Mouse (Mus musculus) olfactory bulb, adult 2 months (tissue): ENCODE results near the gene Nedd4. TPM values are rescaled to one million over a fixed set of nuclear protein-coding genes. Genes with fewer than 3 reads are reported as not detected.
A peak's percentile ranks its signal among the peaks of the same experiment; 100 is the strongest.

Experiments used
- H3K27ac ChIP-seq: fragments of 200-500 bp; 2 replicates; pipeline ENCODE4 v1.5.1; 2012; ENCODE audit warnings: low read depth, low read length; ENCODE audit not compliant: insufficient read depth
- H3K4me1 ChIP-seq: fragments of 200-500 bp; 2 replicates; pipeline ENCODE4 v1.6.1; 2012; ENCODE audit warnings: low read length; ENCODE audit not compliant: control insufficient read depth, insufficient read depth
- H3K4me3 ChIP-seq: fragments of 200-500 bp; 2 replicates; pipeline ENCODE4 v1.5.1; 2012; ENCODE audit warnings: mild to moderate bottlenecking, low read depth, low read length, moderate library complexity; ENCODE audit not compliant: insufficient read depth
- CTCF ChIP-seq: fragments of 200-500 bp; IDR thresholded peaks from 2 replicates; pipeline ENCODE4 v1.5.1; 2012; ENCODE audit warnings: low read depth, mild to moderate bottlenecking, low read length, moderate library complexity; ENCODE audit not compliant: insufficient read depth
- POLR2A ChIP-seq: fragments of 200-500 bp; IDR thresholded peaks from 2 replicates; pipeline ENCODE4 v1.6.1; 2012; ENCODE audit warnings: mild to moderate bottlenecking, low read depth, low read length, moderate library complexity; ENCODE audit not compliant: insufficient read depth
- WGBS: fragments of 180-500 bp; shearing (Covaris S2); methylation state at CpG from one replicate; pipeline ENCODE4 v1.1.7; 2018; 5-methylcytosine and 5-hydroxymethylcytosine counted together
- polyA plus RNA-seq: library from polyadenylated mRNA; stranded (reverse); fragments of >200 nt; gene quantifications from 2 replicates; pipeline ENCODE4 v1.2.4, GENCODE M21; 2012; ENCODE audit warnings: low replicate concordance; ENCODE audit not compliant: missing spikeins, insufficient read depth, insufficient read length

The Nedd4 gene
- polyA plus RNA-seq = 216 and 232 TPM in 2 replicates

DNA sequence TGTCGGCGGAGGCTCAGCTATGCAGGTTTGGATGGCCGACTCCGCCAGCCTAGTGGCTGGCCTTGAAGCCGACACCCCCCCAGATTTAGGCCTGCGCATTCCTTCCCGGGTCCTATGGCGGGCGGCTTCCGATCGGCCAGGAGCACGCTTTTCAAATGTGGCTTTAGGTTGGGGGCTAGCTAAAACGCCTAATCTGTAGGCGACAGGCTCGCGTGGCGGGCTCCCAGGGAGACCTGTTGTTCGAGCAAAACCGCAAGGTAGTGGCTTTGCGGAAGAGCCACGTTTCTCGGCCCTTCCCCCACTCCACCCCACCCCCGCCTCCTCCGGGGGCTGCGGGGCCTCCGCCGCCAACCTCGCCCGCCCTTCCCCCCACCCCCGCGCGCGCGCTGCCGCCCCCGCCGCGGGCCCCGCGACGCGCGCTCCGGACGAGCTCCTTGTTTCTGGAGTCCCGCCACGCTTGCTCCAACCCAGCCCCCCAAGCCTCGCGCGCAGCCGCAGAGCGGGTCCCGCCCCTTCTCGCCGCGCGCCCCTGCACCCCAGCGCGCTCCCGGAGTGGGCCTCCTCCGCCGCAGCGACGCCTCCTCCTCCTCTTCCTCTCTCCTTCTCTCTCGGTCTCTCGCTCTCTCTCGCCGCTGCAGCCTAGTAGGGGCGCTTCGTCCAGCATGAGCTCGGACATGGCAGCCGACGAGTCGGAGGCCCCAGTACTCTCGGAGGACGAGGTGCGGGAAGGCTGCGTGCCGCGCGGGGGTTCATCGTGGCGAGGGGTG lies at the start of gene Nedd4:
TSS of gene Nedd4 (plus strand) at position 452 of the 767 bp plus-strand sequence.
- peaks cover 7% of the 10 kb centered on the region for H3K4me1 ChIP-seq
- TF ChIP-seq CTCF = no peak
- TF ChIP-seq POLR2A = peak; percentile 83
- peak within 1 kb of the TSS; percentile 99 for H3K27ac ChIP-seq
- 1% methylated on average over 67 of the region's 83 CpGs for WGBS
- H3K4me3 ChIP-seq = peak within 1 kb of the TSS; percentile 99

DNA sequence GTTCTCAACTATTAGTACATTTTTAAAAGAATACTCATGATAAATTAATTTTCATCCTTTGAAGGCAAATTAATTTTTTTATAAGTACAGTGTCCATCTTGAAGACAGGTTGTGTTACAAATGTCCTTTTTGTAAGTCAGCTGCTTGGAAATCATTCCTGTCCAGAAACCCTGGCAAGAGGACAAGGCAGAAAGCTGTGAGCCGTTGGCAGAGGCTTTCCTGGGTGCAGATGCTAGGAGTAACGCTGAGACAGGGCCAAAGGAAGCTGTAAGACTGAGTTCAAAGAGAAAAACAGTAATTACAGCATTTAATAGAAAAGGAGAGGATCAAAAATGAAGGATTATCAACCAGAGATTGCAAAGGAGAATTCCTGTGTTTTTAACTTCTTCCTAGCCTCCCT lies 48.3 kb upstream of the Nedd4 start:
- WGBS = 7% methylated on average over 2 of the region's 2 CpGs
- H3K4me1 ChIP-seq = peaks cover 3% of the 10 kb centered on the region
- TF ChIP-seq CTCF = no peak
- no peak overlapping the region for H3K27ac ChIP-seq
- H3K4me3 ChIP-seq = no peak overlapping the region

DNA sequence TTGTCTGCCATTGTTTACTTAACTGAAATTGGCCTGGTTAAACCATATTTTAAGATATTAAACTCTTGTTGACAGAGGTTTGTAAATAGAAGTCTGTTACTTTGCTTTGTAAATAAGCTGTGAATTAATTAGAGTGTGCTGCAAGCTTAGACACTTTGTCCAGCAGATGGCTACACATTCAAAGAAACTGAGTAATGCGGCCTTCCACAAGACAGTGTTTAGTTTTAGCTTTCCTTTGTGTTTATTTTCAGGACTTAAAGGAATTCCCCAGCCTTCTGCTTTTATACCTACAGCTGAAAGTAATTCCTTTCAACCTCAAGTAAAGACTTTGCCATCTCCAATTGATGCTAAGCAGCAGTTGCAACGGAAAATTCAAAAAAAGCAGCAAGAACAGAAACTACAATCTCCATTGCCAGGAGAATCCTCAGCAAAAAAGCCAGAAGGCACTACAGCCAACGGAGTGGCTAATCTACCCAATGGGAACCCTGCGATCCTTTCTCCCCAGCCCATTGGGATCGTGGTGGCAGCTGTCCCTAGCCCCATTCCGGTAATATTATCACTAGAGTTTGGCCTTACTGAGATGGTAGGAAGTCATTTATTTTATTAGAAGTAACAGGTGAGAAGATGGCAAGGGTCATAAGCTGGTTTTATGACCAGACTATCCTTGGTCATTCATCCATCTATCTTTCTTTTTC lies 47.2 kb upstream of the Nedd4 start:
- Histone ChIP-seq H3K27ac (no peak overlapping the region), H3K4me3 (no peak overlapping the region), H3K4me1 (peaks cover 3% of the 10 kb centered on the region)
- TF ChIP-seq CTCF (no peak), POLR2A (no peak)
- 22% methylated on average over 6 of the region's 6 CpGs for WGBS

DNA sequence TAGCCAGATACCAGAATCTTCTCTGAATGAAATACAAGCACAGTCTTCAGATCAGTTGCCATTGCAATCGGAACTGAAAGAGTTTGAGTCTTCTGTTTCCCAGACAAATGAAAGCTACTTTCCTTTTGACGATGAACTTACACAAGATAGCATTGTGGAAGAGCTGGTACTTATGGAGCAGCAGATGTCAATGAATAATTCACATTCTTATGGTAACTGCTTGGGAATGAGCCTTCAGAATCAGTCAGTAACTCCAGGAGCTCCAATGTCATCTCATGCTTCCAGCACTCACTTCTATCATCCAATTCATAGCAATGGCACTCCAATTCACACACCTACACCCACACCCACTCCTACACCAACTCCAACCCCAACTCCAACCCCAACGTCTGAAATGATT lies 44.1 kb upstream of the Nedd4 start:
- no peak for TF ChIP-seq POLR2A
- no peak for TF ChIP-seq CTCF
- Histone ChIP-seq H3K4me3 (no peak overlapping the region), H3K27ac (no peak overlapping the region), H3K4me1 (peaks cover 3% of the 10 kb centered on the region)
- WGBS = 78% methylated on average over 3 of the region's 3 CpGs

DNA sequence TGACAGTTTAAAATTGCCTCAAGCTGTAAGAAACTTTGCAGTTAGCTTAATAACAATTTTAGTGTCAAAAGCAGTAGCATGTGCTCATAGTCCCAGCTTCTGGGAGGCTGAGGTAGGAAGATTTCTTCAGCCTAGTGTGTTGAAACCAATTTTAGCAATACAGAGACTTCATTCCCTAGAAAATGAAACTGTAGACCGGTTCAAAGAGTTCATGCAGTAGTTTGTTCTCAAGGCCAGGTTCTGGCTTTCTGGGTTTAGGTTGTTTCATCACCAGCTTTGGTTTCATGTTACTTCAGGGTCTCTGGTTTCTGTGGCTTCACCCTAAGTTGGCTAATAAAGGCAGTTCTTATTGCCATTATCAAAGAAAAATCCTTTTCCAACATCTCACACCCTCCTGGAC lies 38.5 kb upstream of the Nedd4 start:
- H3K4me1 ChIP-seq = no peaks in the 10 kb centered on the region
- no peak for TF ChIP-seq CTCF
- H3K27ac ChIP-seq = no peak overlapping the region
- H3K4me3 ChIP-seq = no peak overlapping the region
- 98% methylated on average over 1 of the region's 1 CpGs for WGBS

DNA sequence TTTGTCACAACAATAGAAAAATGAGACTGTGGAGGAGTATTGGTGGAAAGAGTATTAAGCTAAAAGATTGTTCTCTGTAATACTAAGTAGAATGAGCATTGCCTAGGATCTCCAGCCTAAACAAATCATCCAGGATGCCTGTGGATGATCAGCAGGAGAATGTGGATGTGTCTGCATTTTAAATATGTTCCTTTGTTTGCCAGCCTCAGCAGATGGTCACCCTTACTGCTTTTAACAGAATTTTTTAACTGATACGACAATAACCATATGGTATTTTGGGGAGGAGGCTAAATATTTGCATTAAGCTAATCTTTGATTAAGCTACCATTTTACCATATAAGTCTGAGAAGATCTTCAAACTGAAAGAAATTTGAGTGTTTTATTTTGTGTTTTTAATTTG lies 34.5 kb upstream of the Nedd4 start:
- Histone ChIP-seq H3K4me3 (no peak overlapping the region), H3K27ac (no peak overlapping the region), H3K4me1 (no peaks in the 10 kb centered on the region)
- no peak for TF ChIP-seq CTCF
- no peak for TF ChIP-seq POLR2A
- 49% methylated on average over 1 of the region's 1 CpGs for WGBS

DNA sequence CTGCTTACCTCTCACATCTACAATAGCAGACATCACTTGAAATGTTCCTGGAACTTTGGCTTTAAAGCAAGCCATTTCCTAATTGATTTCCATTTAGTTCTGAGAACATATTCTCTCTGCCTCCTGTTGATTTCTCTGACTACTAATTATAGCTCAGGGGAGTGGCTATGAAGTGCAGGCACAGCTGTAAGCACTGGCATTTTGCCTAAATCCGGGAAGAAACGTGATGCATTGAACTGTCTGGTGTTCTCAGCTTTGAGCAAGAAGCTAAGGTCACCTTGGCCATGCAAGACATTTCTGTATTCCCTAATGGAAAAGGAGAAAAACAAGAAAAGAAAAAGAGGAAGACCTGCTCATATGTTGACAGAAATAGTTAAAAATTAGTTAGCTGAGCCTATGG lies 33.6 kb upstream of the Nedd4 start:
- Histone ChIP-seq H3K4me1 (no peaks in the 10 kb centered on the region), H3K27ac (peak overlapping the region; percentile 78), H3K4me3 (no peak overlapping the region)
- TF ChIP-seq POLR2A = no peak
- no peak for TF ChIP-seq CTCF
- WGBS = 0% methylated on average over 2 of the region's 2 CpGs

DNA sequence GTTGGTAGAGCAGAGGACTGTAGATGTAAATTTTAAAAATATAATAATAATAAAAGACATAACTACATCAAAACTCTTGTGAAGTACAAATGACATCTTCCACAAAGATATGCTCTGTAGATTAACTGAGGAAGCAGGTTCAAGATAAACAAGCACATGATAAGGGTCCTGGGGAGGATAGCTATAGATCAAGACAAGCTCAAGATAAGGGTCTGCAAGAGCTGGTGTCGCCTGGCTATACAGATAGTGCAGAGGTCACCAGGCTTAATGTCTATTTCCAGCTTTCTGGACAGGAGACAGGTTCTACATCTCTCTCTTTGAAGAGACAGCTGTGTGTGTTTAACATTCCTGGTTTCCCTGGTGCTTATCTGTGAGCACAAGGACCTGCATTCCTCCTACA lies 29.9 kb upstream of the Nedd4 start:
- Histone ChIP-seq H3K4me1 (no peaks in the 10 kb centered on the region), H3K4me3 (no peak overlapping the region), H3K27ac (no peak overlapping the region)
- TF ChIP-seq POLR2A (no peak), CTCF (no peak)
- 93% methylated on average over 1 of the region's 1 CpGs for WGBS

DNA sequence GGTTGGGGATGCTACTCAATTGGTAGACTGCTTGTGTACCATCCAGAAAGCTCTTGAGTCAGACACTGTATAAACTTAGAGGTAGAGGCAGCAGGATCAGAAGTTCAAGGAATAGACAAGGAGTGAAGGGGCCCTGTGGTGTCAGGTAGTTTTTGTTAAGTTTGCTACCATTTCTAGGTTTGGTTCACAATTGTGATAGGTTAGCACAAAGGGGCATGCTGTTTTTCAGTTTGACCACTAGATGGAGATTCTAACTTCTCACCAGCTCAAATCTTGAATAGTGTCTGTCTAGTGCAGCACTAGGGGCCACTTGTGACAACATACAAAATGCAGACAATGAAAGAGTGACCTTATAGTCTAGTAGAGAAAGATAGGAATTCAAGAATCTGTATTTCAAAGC lies 27.0 kb upstream of the Nedd4 start:
- H3K4me1 ChIP-seq = peaks cover 6% of the 10 kb centered on the region
- no peak overlapping the region for H3K27ac ChIP-seq
- TF ChIP-seq CTCF = no peak
- no peak for TF ChIP-seq POLR2A
- H3K4me3 ChIP-seq = no peak overlapping the region

DNA sequence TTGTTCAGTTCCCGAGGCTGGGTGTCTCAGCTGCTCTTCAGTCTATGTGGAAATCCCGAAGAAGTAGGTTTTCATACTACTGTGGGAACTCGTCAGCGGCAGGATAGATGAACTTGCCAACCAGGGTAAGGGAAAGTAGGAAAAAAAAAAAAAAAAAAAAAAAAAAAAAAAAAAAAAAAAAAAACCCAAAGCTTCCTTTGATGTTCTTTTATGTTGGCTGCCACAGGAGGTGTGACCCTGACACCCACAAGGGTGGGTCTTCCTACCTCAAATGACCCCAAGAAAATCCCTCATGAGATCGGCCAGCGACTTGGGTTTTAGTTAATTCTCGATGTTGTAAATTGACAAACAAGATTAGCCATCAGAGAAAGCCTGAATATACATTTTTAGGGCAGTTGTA lies 25.6 kb upstream of the Nedd4 start:
- Histone ChIP-seq H3K27ac (no peak overlapping the region), H3K4me3 (no peak overlapping the region), H3K4me1 (peaks cover 12% of the 10 kb centered on the region)
- TF ChIP-seq CTCF (no peak), POLR2A (no peak)
- 84% methylated on average over 7 of the region's 7 CpGs for WGBS
